Mouse (Mus musculus): ENCODE measurements around the gene Elfn2. TPM values are rescaled to one million over a fixed set of nuclear protein-coding genes. Genes with fewer than 3 reads are reported as not detected.
A peak's percentile ranks its signal among the peaks of the same experiment; 100 is the strongest.

Gene Elfn2
- 2.4 and 7.8 TPM in 2 replicates for total RNA-seq (2021)
- long read RNA-seq, partial matches to known transcripts, result 0 of 2 reads
- long read RNA-seq, other reads (novel, unspliced or antisense), result 2 of 2 reads

DNA sequence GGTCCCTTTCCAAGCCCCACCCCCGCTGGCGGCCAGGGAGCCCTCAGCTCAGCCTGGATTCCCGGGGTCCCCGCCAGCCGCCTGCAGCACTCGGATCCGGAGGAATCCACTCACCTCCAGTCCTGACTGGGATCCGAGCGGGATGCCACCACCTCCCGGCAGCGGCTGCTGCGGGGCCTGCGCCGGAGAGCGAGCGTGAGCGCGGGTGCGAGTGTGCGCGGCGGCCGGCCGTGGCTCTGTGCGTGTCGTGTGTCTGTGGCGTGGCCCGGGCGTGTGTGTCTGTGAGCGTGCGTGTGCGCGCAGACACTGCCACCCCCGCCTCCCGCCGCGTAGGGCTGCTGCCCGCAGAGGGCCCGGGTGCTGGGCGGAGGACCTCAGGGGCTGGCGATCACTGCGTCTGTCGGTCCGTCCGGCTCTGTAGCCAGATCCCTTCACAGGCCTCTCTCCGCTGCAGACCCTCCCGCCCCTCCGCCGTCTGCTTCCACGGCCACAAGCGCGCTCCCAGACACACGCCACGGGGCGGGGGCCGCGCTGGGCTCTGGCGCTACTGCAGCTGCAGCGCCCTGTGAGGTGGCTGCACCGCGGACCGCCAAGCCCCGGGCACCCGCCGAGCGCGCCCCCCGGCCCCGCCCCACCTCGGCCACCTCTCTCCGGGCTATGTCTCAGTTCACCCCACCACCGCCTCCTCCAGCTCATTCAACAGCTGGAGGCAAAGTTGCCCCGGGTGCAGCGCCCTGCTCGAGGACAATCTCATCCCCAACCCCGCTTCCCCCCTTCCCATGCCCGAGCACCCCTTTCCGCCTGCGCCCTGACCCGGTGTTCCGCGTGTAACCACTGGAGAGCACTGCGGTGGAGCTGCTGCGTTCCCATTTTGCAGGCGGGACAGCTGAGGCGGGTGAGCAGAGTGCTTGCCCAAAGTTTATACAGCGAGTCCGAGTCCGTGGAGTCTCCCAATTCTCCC lies at the start of gene Elfn2:
Gene Elfn2 (minus strand): TSS at position 482 of the 961 bp plus-strand sequence.
- DNase-seq, result no peak

DNA sequence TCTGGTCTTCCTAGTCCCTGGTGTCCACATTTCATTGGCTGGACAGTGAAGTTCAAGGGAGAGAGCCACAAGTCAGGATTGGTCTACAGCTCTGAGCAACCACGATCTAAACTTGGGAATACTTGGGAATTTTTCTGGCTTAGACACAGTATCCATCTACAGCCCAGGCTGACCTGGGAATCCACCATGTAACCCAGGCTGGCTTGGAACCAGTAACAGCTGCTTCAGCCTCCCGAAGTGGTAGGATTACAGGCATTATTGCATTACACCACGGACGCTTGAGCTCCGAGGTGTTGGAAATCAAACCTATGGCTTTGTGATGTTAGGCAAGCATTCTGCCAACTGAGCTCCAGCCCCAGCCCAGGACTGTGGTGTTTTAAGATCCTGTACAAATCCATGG lies 45.1 kb upstream of the Elfn2 start:
- DNase-seq, result no peak

- DNase-seq, result no peak
Observed at GRCm38 (mm10) chr15:78763210-78763609, 44.6 kb upstream of the Elfn2 start.

- no peak for DNase-seq
Observed at GRCm38 (mm10) chr15:78761112-78761511, 42.5 kb upstream of the Elfn2 start.

GRCm38 (mm10) chr15:78758132-78758531 lies 39.6 kb upstream of the Elfn2 start:
- no peak for DNase-seq

DNA sequence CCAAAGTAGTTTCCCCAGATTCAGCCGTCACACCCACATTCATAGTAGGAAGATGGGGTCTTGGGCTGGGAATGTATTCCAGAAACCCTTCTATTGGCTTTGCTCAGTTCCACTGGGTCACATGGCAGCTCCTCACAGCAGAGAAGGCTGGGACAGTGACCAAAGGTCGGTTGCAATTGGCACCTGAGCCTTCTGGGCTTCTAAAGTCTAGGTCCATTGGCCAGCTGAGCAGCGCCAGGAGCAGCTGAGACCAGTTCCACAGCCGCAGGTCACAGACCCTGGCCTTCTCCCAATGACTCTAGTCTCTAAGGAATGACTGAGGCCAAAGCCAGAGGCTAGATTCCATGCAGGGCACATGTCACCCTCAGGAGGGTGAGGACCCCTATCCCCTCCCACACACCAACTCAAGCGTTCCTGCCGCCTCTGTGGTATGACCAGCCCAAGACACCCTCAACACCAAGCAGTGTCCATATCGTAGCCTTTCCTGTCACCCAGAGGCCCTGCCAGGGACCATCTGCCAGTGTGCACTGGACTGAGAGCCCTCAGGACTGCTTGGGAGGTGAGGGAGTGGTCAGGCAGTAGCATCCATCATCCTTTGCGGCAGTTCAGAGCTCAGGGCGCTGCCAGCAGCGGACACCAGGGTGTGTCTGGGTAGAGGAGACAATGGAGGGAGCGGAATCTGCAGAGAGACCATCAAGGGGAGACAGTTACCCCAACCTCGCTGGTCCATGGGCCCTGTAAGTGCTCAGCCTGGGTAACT lies 37.6 kb upstream of the Elfn2 start:
- no peak for DNase-seq

GRCm38 (mm10) chr15:78755226-78755625 lies 36.7 kb upstream of the Elfn2 start:
- no peak for DNase-seq

DNA sequence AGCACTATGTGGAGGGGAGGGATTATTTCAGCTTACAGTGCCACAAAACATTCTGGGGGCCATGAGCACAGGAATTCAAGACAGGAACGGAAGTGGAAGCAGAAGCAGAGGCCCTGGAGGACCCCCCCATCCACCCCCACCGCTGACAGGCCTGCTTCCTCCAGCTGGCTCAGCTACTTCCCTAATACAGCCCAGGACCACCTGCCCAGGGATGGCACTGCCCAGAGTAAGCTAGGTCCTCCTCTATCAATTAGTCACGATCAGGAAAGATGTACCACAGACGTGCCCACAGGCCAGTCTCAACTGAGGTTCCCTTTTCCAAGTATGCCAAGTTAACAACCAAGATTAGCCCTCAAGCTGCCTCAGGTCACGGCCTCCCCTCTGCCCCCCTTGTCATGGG lies 35.6 kb upstream of the Elfn2 start:
- no peak for DNase-seq

- DNase-seq, result no peak
Observed at GRCm38 (mm10) chr15:78752991-78753390, 34.4 kb upstream of the Elfn2 start.

DNA sequence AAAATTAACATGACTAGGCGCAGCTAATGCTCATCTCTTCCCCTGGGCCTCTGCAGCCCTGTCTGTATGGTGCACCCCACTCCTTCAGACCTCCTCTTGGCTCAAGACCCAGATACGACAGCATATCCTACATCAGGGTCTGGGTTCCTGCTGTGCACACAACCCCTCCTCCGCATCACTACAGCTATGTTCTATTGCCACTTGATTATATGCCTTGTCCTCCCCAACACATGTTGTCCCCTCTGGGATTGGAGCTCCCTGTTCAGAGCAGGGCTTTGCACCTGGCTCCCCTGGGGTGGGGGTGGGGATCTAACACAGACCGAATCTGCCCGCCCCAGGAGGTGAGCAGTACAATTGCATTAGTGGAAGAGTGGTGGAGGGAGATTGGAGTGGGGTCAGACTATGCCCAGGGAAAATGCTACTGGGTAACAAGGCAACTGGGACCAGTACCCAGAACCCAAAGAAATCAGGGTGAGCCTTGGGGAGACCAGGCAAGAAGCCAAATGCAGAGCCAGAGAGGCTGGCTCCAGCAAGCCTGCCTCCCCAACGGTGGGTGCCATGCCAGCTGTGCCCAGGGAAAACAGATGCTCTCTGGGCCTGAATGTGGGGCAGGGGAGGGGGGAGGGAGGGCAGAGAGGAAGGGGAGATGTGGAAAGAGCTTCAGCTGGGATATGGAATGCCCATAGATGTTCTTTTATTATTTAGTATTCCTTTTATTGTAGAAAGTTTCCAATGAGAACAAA lies 32.2 kb upstream of the Elfn2 start:
- no peak for DNase-seq

DNA sequence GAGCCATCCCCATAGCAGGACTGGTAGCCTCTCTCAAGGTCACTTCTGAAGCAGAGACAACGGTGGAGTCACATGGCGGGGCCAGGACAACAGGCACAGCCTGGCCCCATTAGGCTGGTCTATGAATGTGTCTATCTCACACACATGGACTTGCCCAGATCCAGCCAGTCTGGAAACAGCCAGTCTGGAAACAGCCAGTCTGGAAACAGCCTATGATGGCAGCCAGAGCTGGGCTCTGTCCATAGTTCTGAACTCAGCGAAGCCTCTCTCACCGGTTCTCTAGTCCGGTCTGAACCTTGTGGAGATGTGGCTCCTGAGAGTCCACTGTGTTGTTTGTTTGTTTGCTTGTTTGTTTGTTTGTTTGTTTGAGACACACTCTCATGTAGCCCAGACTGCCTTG lies 31.3 kb upstream of the Elfn2 start:
- no peak for DNase-seq

DNA sequence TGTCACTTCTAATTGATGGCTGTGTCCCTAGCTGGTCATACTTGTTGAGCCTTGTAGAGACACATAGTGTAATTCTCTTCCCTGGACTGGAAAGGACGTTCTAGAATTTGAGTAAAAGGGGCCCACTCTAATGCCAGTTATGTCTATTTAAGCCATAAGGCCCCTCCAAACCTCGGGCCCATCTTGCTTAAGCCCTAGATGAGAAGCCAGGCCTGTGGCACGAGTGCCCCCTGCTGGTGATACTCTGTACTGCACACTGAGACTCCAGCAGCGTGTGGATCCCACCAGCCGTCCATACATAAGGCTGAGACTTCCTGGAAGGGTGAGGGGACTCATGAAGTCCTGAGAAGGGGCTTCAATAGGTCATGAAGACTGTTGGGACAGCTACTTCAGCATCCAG lies 25.6 kb upstream of the Elfn2 start:
- peak; percentile 79 for DNase-seq

GRCm38 (mm10) chr15:78742831-78743230 lies 24.3 kb upstream of the Elfn2 start:
- no peak for DNase-seq

GRCm38 (mm10) chr15:78740662-78741061 lies 22.1 kb upstream of the Elfn2 start:
- DNase-seq, result no peak

DNA sequence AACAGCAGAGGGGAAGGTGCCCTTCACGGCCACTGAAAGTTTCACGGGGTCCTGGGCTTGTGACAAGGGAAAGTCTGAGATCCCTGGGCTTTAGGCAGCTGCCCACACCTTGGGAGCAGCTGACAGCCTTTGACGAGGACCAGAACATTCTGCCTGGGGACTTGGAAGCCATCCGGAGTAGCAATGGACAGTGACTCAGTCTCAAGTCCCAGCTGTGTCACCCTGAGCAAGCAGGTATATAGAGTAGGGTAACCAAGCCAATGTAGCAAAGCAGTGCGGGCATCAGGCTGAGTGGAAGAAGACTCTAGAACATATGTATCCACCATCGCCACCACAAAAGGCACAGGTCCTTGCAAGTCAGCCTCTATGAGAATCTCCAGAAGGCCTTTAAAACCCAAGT lies 18.6 kb upstream of the Elfn2 start:
- DNase-seq, result no peak

- DNase-seq, result peak; percentile 43
Observed at GRCm38 (mm10) chr15:78736681-78737100, 18.1 kb upstream of the Elfn2 start.

- no peak for DNase-seq
Observed at GRCm38 (mm10) chr15:78736181-78736579, 17.6 kb upstream of the Elfn2 start.

GRCm38 (mm10) chr15:78735431-78736180 lies 17.0 kb upstream of the Elfn2 start:
- no peak for DNase-seq

DNA sequence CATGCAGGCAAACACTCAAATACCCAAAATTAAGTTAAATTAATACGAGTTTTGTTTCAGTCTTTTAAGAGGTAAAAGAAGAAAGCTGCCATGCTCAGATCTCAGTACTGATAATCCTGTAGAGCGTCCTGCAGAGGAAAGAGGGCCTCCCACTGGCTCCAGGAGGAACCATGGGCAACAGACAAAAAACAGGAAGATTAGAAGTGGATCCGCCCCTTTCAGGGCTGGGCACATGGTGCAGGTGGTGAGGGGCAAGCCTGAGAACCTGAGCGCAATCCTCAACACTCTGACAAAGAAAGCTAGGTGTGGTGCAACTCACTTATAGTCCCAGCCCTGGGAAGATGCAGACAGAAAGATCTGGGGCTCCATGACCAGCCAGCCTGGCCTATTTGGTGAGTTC lies 13.3 kb upstream of the Elfn2 start:
- DNase-seq, result no peak

DNA sequence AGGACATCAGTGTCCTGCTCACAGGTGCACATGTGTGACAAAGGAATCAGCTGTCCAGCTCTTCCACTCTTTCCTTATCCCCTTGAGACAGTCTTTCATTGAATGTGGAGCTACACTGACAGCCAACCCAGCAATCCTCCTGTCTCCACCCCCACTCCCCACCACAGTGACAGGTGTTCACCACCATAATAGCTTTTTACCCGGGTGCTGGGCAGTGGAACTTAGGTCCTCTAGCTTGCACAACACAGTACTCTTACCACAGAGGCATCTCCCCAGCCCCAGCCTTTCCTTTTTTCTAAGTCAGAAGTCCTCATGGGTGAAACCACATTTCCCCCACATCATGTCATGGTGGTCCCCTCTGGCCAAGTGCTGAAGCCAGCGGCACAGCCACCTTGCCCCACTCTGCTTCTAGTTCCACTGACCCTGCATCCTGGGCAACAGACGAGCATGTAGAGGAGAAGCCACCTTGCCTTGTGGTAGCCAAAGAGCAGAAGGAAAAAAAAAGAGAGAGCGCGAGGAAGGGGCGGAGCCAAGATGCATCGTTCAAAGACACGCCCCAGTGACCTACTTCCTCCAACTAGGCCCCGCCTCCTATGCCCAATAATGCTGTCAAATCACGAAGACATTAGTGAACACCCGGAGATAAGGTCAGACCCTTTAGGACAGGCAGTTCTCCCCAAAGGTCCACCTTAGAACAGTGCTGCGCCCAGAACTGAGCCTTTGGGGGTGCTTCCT lies 11.9 kb upstream of the Elfn2 start:
- no peak for DNase-seq

DNA sequence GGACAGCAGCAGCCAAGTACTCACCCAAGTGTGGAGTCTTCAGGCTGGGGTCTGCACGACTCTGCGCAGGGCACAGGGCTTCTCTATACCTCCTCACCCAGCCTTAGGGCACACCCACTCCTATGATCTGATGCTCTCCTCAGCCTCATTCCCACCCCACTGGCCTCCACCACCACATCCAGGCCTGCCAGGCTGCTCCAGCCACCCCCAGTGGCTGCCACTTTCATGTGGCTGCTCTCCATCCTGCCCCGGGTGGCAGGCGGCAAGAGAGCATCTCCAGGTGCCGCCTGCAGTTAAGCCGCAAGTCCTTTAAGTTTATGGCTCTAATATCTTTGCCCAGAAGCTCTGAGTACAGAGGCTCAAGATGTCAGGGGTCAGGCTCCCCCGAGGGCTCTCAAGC lies 8.1 kb upstream of the Elfn2 start:
- DNase-seq, result no peak

All from adrenal gland, postnatal 25 days (tissue).